Mouse (Mus musculus) brain, embryonic 14.5 days (tissue): ENCODE data around the gene Erbb2.

ENCODE experiments used
- CTCF ChIP-seq: fragments of 200-500 bp; IDR thresholded peaks from 2 replicates; pipeline ENCODE4 v1.5.1; 2012; ENCODE audit warnings: inconsistent platforms, mild to moderate bottlenecking, moderate library complexity, borderline replicate concordance; ENCODE audit not compliant: insufficient read depth, insufficient read length; ENCODE audit errors: extremely low read depth
- POLR2A ChIP-seq: fragments of 200-500 bp; IDR thresholded peaks from 2 replicates; pipeline ENCODE4 v1.6.1; 2012; ENCODE audit warnings: mild to moderate bottlenecking, inconsistent platforms, borderline replicate concordance; ENCODE audit not compliant: poor library complexity, insufficient read depth, insufficient read length, severe bottlenecking; ENCODE audit errors: extremely low read depth

DNA sequence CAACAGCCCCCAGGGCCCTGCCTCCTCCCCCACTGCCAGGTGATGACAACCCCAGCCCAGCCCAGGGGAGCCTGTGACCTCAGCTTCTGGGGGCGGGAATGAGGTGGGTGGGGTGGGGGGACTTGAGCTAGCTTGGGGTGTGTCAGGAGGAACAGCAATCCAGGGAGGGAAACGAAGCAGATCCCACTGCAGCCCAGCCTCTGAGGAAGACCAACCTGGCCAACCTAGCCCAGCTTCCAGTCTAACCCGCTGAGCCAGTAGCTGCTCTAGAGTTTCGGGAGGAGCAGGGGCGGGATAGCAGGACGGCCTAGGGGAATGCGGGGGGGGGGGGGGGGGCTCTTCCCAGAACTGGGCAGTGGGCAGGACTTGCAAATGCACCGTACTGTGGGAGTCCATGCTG, 20.2 kb upstream of the Erbb2 start:
- TF ChIP-seq CTCF (no peak), POLR2A (no peak)
